Mouse (Mus musculus) myocyte (in vitro differentiated cells): ENCODE measurements at regions not wholly inside any gene's neighbourhood (a gene's known extent, or its start where the extent isn't known, plus 50 kb on each side); places are given as distances from the start of the nearest gene placed in this dataset.

Source experiments
- CEBPB ChIP-seq: IDR thresholded peaks from 2 replicates; pipeline ENCODE4 v1.6.1; 2011; ENCODE audit warnings: mild to moderate bottlenecking, moderate library complexity; ENCODE audit not compliant: poor library complexity, insufficient read depth, severe bottlenecking
- E2F4 ChIP-seq: IDR thresholded peaks from one replicate; pipeline ENCODE4 v1.6.1; 2011; ENCODE audit warnings: mild to moderate bottlenecking, control low read depth, moderate library complexity; ENCODE audit not compliant: insufficient read depth
- MAX ChIP-seq: IDR thresholded peaks from one replicate; pipeline ENCODE4 v1.6.1; 2011; ENCODE audit warnings: low read depth, mild to moderate bottlenecking, control low read depth
- MYOD1 ChIP-seq, 3 experiments: IDR thresholded peaks; one replicate each; pipeline ENCODE4 v1.6.1; 2011; ENCODE audit warnings: control low read depth in 2 of 3, low read depth in 2 of 3, mild to moderate bottlenecking in 2 of 3, moderate library complexity in 1 of 3; ENCODE audit not compliant: insufficient read length in 2 of 3, control insufficient read depth in 1 of 3
- MYOG ChIP-seq, 3 experiments: IDR thresholded peaks; one replicate each; pipeline ENCODE4 v1.6.1; 2011; ENCODE audit warnings: control low read depth in 2 of 3, low read depth in 2 of 3, mild to moderate bottlenecking in 2 of 3; ENCODE audit not compliant: insufficient read length in 2 of 3, control insufficient read depth in 1 of 3, insufficient read depth in 1 of 3
- POLR2A ChIP-seq: IDR thresholded peaks from one replicate; pipeline ENCODE4 v1.6.1; 2011; ENCODE audit warnings: low read depth, mild to moderate bottlenecking, control low read depth, moderate library complexity; ENCODE audit not compliant: insufficient read length
- SRF ChIP-seq: IDR thresholded peaks from one replicate; pipeline ENCODE4 v1.6.1; 2011; ENCODE audit warnings: low read depth; ENCODE audit not compliant: control insufficient read depth, insufficient read length
- TCF12 ChIP-seq: IDR thresholded peaks from one replicate; pipeline ENCODE4 v1.6.1; 2011; ENCODE audit warnings: mild to moderate bottlenecking, control low read depth; ENCODE audit not compliant: poor library complexity, insufficient read depth, severe bottlenecking

GRCm38 (mm10) chr8:92529756-92530155 is 144.3 kb upstream of the Irx6 start:
- TF ChIP-seq SRF (no peak), POLR2A (no peak), TCF12 (no peak), CEBPB (no peak), MAX (no peak), E2F4 (no peak), MYOD1 (IDR thresholded peaks at IDR 0.05; ENCODE audit: control insufficient read depth in 1 of 3, insufficient read length in 2 of 3, low read depth in 2 of 3) (no peak), MYOG (IDR thresholded peaks at IDR 0.05; ENCODE audit: control insufficient read depth in 1 of 3, insufficient read depth in 1 of 3, insufficient read length in 2 of 3, low read depth in 2 of 3) (no peak)
